Mouse (Mus musculus) small intestine, adult 2 months (tissue): ENCODE measurements at regions not wholly inside any gene's neighbourhood (a gene's known extent, or its start where the extent isn't known, plus 50 kb on each side); places are given as distances from the start of the nearest gene placed in this dataset.
"Not testable (repeated sequence)": the region's sequence is repeated elsewhere in the genome, so short reads cannot be mapped to it uniquely, and the experiment has no call there.

Experiments used
- H3K27ac ChIP-seq: fragments of 200-500 bp; 2 replicates; pipeline ENCODE4 v1.5.1; 2012; ENCODE audit warnings: low read depth, low read length, control low read depth, inconsistent platforms; ENCODE audit not compliant: insufficient read depth
- H3K27me3 ChIP-seq: fragments of 200-500 bp; 2 replicates; pipeline ENCODE4 v1.6.1; 2012; ENCODE audit warnings: mild to moderate bottlenecking, moderate library complexity, low read length, inconsistent platforms; ENCODE audit not compliant: control insufficient read depth, insufficient read depth
- H3K36me3 ChIP-seq: fragments of 200-500 bp; 2 replicates; pipeline ENCODE4 v1.6.1; 2012; ENCODE audit warnings: mild to moderate bottlenecking, low read length, control low read depth, inconsistent platforms; ENCODE audit not compliant: control insufficient read depth, insufficient read depth
- H3K4me1 ChIP-seq: fragments of 200-500 bp; 2 replicates; pipeline ENCODE4 v1.6.1; 2012; ENCODE audit warnings: low read length, inconsistent platforms, mixed read lengths; ENCODE audit not compliant: control insufficient read depth, insufficient read depth, insufficient read length
- H3K4me3 ChIP-seq: fragments of 200-500 bp; 2 replicates; pipeline ENCODE4 v1.5.1; 2012; ENCODE audit warnings: low read depth, mild to moderate bottlenecking, control low read depth, inconsistent platforms, low read length, moderate library complexity
- CTCF ChIP-seq: fragments of 200-500 bp; IDR thresholded peaks from 2 replicates; pipeline ENCODE4 v1.5.1; 2012; ENCODE audit warnings: low read depth, mild to moderate bottlenecking, control low read depth, inconsistent platforms, low read length, moderate library complexity, mixed read lengths; ENCODE audit not compliant: insufficient replicate concordance, insufficient read length; ENCODE audit errors: extremely low read depth
- POLR2A ChIP-seq: fragments of 200-500 bp; IDR thresholded peaks from 2 replicates; pipeline ENCODE4 v1.6.1; 2012; ENCODE audit warnings: low read depth, mild to moderate bottlenecking, control low read depth, inconsistent platforms, low read length, moderate library complexity
- WGBS: fragments of 180-500 bp; shearing (Covaris S2); methylation state at CpG from one replicate; pipeline ENCODE4 v1.1.7; 2018; 5-methylcytosine and 5-hydroxymethylcytosine counted together

GRCm38 (mm10) chr9:116426269-116426999 lies 251.3 kb upstream of the Tgfbr2 start:
- no peak overlapping the region for H3K4me3 ChIP-seq
- 47% methylated on average over 19 of the region's 19 CpGs for WGBS
- no peak for TF ChIP-seq POLR2A
- peak; percentile 85; the same call in 1 of the 2 replicates for TF ChIP-seq CTCF
- no peaks in the 10 kb centered on the region for H3K4me1 ChIP-seq
- no peaks in the 10 kb centered on the region for H3K27me3 ChIP-seq
- H3K36me3 ChIP-seq = no peaks in the 10 kb centered on the region
- no peak overlapping the region for H3K27ac ChIP-seq

- not testable (repeated sequence) for H3K4me3 ChIP-seq, H3K27me3 ChIP-seq, H3K27ac ChIP-seq, H3K4me1 ChIP-seq, H3K36me3 ChIP-seq
- 71% methylated on average over 9 of the region's 9 CpGs for WGBS
These were observed 250.2 kb upstream of the Tgfbr2 start for GRCm38 (mm10) chr9:116425400-116425799.

- WGBS = 34% methylated on average over 4 of the region's 4 CpGs
- TF ChIP-seq CTCF (no peak), POLR2A (no peak)
- Histone ChIP-seq H3K27me3 (no peaks in the 10 kb centered on the region), H3K27ac (no peak overlapping the region), H3K4me3 (no peak overlapping the region), H3K4me1 (no peaks in the 10 kb centered on the region), H3K36me3 (no peaks in the 10 kb centered on the region)
These were observed 239.9 kb upstream of the Tgfbr2 start for GRCm38 (mm10) chr9:116415021-116415420.

- Histone ChIP-seq H3K36me3 (no peaks in the 10 kb centered on the region), H3K27ac (no peak overlapping the region), H3K4me1 (no peaks in the 10 kb centered on the region), H3K4me3 (no peak overlapping the region), H3K27me3 (no peaks in the 10 kb centered on the region)
- WGBS = 64% methylated on average over 5 of the region's 5 CpGs
- TF ChIP-seq CTCF = no peak
- no peak for TF ChIP-seq POLR2A
These were observed 235.9 kb upstream of the Tgfbr2 start for GRCm38 (mm10) chr9:116411067-116411466.

GRCm38 (mm10) chr9:116410461-116410860 lies 235.3 kb upstream of the Tgfbr2 start:
- Histone ChIP-seq H3K4me1 (no peaks in the 10 kb centered on the region), H3K36me3 (no peaks in the 10 kb centered on the region), H3K27me3 (no peaks in the 10 kb centered on the region), H3K4me3 (no peak overlapping the region), H3K27ac (no peak overlapping the region)
- WGBS = 92% methylated on average over 8 of the region's 8 CpGs
- TF ChIP-seq POLR2A = no peak
- no peak for TF ChIP-seq CTCF

- no peak overlapping the region for H3K4me3 ChIP-seq
- no peaks in the 10 kb centered on the region for H3K36me3 ChIP-seq
- no peak overlapping the region for H3K27ac ChIP-seq
- TF ChIP-seq CTCF (no peak), POLR2A (no peak)
- no peaks in the 10 kb centered on the region for H3K4me1 ChIP-seq
- WGBS = 54% methylated on average over 2 of the region's 2 CpGs
- no peaks in the 10 kb centered on the region for H3K27me3 ChIP-seq
These were observed 233.0 kb upstream of the Tgfbr2 start for GRCm38 (mm10) chr9:116408116-116408515.

GRCm38 (mm10) chr9:116405051-116405450 lies 229.9 kb upstream of the Tgfbr2 start:
- Histone ChIP-seq H3K4me1 (no peaks in the 10 kb centered on the region), H3K36me3 (no peaks in the 10 kb centered on the region), H3K27me3 (no peaks in the 10 kb centered on the region), H3K27ac (no peak overlapping the region), H3K4me3 (no peak overlapping the region)
- TF ChIP-seq POLR2A = no peak
- no peak for TF ChIP-seq CTCF
- 96% methylated on average over 1 of the region's 1 CpGs for WGBS

- no peak for TF ChIP-seq POLR2A
- TF ChIP-seq CTCF = no peak
- no peaks in the 10 kb centered on the region for H3K4me1 ChIP-seq
- no peak overlapping the region for H3K4me3 ChIP-seq
- no peaks in the 10 kb centered on the region for H3K36me3 ChIP-seq
- 83% methylated on average over 7 of the region's 7 CpGs for WGBS
- H3K27ac ChIP-seq = no peak overlapping the region
- no peaks in the 10 kb centered on the region for H3K27me3 ChIP-seq
These were observed 226.7 kb upstream of the Tgfbr2 start for GRCm38 (mm10) chr9:116401821-116402220.
